Mouse (Mus musculus) thymus, adult 18-20 months (tissue): ENCODE data around the gene Gm19935.

Experiments used
- DNase-seq, 2 experiments: peaks; one replicate each; pipeline ENCODE4 v3.0.0; 2022; ENCODE audit warnings: mixed read lengths in 2 of 2

Gm19935 gene

GRCm38 (mm10) chr8:90828987-90829740, 12.0 kb upstream of the Gm19935 start:
- DNase-seq: no peak

- peak; percentile 93 for DNase-seq
Observed at GRCm38 (mm10) chr8:90828181-90828986, 11.2 kb upstream of the Gm19935 start, which contains the start of gene Chd9. Chd9 (plus strand) TSS chr8:90828352.

- no peak for DNase-seq
Observed at GRCm38 (mm10) chr8:90825459-90825871, 8.3 kb upstream of the Gm19935 start.

GRCm38 (mm10) chr8:90822443-90822842, 5.2 kb upstream of the Gm19935 start:
- DNase-seq: no peak

- DNase-seq: no peak
Observed at GRCm38 (mm10) chr8:90820321-90820696, 3.1 kb upstream of the Gm19935 start.

GRCm38 (mm10) chr8:90819561-90820320, 2.5 kb upstream of the Gm19935 start:
- DNase-seq: no peak

GRCm38 (mm10) chr8:90816061-90816882, 921 bp downstream of the Gm19935 start:
- DNase-seq: no peak

GRCm38 (mm10) chr8:90813602-90814320, 3.4 kb downstream of the Gm19935 start:
- DNase-seq: no peak

GRCm38 (mm10) chr8:90799473-90799872, 17.7 kb downstream of the Gm19935 start:
- DNase-seq: no peak

GRCm38 (mm10) chr8:90794990-90795861, 22.0 kb downstream of the Gm19935 start:
- DNase-seq: peak; percentile 58 to 74

- peak; percentile 16 to 35 for DNase-seq
Observed at GRCm38 (mm10) chr8:90793710-90794109, 23.5 kb downstream of the Gm19935 start.

- DNase-seq: no peak
Observed at GRCm38 (mm10) chr8:90791616-90792015, 25.6 kb downstream of the Gm19935 start.

- DNase-seq: no peak
Observed at GRCm38 (mm10) chr8:90769791-90770190, 47.4 kb downstream of the Gm19935 start.
